Mouse (Mus musculus): ENCODE data around the gene Dctn2. TPM values are rescaled to one million over a fixed set of nuclear protein-coding genes. Genes with fewer than 3 reads are reported as not detected.
"Not testable (repeated sequence)": the region's sequence is repeated elsewhere in the genome, so short reads cannot be mapped to it uniquely, and the experiment has no call there.

The Dctn2 gene
- total and polyA plus RNA-seq, 3 experiments: 135 to 161 (median 139) TPM

GRCm38 (mm10) chr10:127293590-127294113, 27.5 kb downstream of the Dctn2 start:
- Histone ChIP-seq H3K4me3 (ENCODE audit: low read depth, low read length) (peak overlapping the region; percentile 31; the same call in 1 of the 2 replicates), H3K36me3 (replicated peaks) (peaks cover 70% of the 10 kb centered on the region), H3K4me1 (ENCODE audit: insufficient read depth, low read depth, low read length) (peaks cover 72% of the 10 kb centered on the region), H3K27me3 (ENCODE audit: insufficient read depth, low read length) (no peaks in the 10 kb centered on the region), H3K9me3 (replicated peaks) (no peaks in the 10 kb centered on the region)
- no peak for TF ChIP-seq GATA1 (IDR thresholded peaks at IDR 0.05; ENCODE audit: borderline replicate concordance, low read length)
- DNase-seq (ENCODE audit: low spot score): no peak
- ATAC-seq (ENCODE audit: extremely low read depth, insufficient number of reproducible peaks, low FRiP score, poor library complexity, severe bottlenecking): no peak

GRCm38 (mm10) chr10:127294895-127295510, 28.8 kb downstream of the Dctn2 start:
- Histone ChIP-seq H3K9me3 (replicated peaks) (no peaks in the 10 kb centered on the region), H3K36me3 (replicated peaks) (peaks cover 83% of the 10 kb centered on the region), H3K4me3 (ENCODE audit: low read depth, low read length) (peak overlapping the region; percentile 31; the same call in 1 of the 2 replicates), H3K27me3 (ENCODE audit: insufficient read depth, low read length) (no peaks in the 10 kb centered on the region), H3K4me1 (ENCODE audit: insufficient read depth, low read depth, low read length) (peaks cover 66% of the 10 kb centered on the region)
- TF ChIP-seq POLR2AphosphoS5 (IDR thresholded peaks at IDR 0.05; ENCODE audit: insufficient replicate concordance, low read depth, low read length) (no peak), TAL1 (conservative IDR thresholded peaks at IDR 0.05; ENCODE audit: low read depth, low read length) (no peak), GATA2 (IDR thresholded peaks at IDR 0.05; ENCODE audit: borderline replicate concordance, low read depth, low read length) (no peak), CTCF (IDR thresholded peaks at IDR 0.05; ENCODE audit: low read depth, low read length) (no peak), GATA1 (IDR thresholded peaks at IDR 0.05; ENCODE audit: borderline replicate concordance, low read length) (no peak)
- DNase-seq (ENCODE audit: low spot score): no peak
- ATAC-seq (ENCODE audit: extremely low read depth, insufficient number of reproducible peaks, low FRiP score, poor library complexity, severe bottlenecking): no peak

- peaks cover 93% of the 10 kb centered on the region for H3K36me3 ChIP-seq (replicated peaks)
- H3K27me3 ChIP-seq (ENCODE audit: insufficient read depth, low read length): no peaks in the 10 kb centered on the region
- no peak for TF ChIP-seq GATA1 (IDR thresholded peaks at IDR 0.05; ENCODE audit: borderline replicate concordance, low read length)
- TF ChIP-seq POLR2AphosphoS5 (IDR thresholded peaks at IDR 0.05; ENCODE audit: insufficient replicate concordance, low read depth, low read length): peak; percentile 12; the same call in 1 of the 2 replicates
- TF ChIP-seq GATA2 (IDR thresholded peaks at IDR 0.05; ENCODE audit: borderline replicate concordance, low read depth, low read length): no peak
- ATAC-seq (ENCODE audit: extremely low read depth, insufficient number of reproducible peaks, low FRiP score, poor library complexity, severe bottlenecking): no peak
- DNase-seq (ENCODE audit: low spot score): no peak
- peak overlapping the region; percentile 43; the same call in 1 of the 2 replicates for H3K4me3 ChIP-seq (ENCODE audit: low read depth, low read length)
- peaks cover 69% of the 10 kb centered on the region for H3K4me1 ChIP-seq (ENCODE audit: insufficient read depth, low read depth, low read length)
- no peaks in the 10 kb centered on the region for H3K9me3 ChIP-seq (replicated peaks)
These were observed 30.0 kb downstream of the Dctn2 start for GRCm38 (mm10) chr10:127295986-127296794.

GRCm38 (mm10) chr10:127297015-127297871, 31.1 kb downstream of the Dctn2 start:
- Histone ChIP-seq H3K9me3 (replicated peaks) (no peaks in the 10 kb centered on the region), H3K4me3 (ENCODE audit: low read depth, low read length) (no peak overlapping the region), H3K27me3 (ENCODE audit: insufficient read depth, low read length) (no peaks in the 10 kb centered on the region), H3K4me1 (ENCODE audit: insufficient read depth, low read depth, low read length) (peaks cover 64% of the 10 kb centered on the region), H3K36me3 (replicated peaks) (peaks cover 95% of the 10 kb centered on the region)
- peak; percentile 82 for TF ChIP-seq POLR2AphosphoS5 (IDR thresholded peaks at IDR 0.05; ENCODE audit: insufficient replicate concordance, low read depth, low read length)
- TF ChIP-seq GATA2 (IDR thresholded peaks at IDR 0.05; ENCODE audit: borderline replicate concordance, low read depth, low read length): no peak
- no peak for TF ChIP-seq TAL1 (conservative IDR thresholded peaks at IDR 0.05; ENCODE audit: low read depth, low read length)
- no peak for TF ChIP-seq CTCF (IDR thresholded peaks at IDR 0.05; ENCODE audit: low read depth, low read length)
- TF ChIP-seq GATA1 (IDR thresholded peaks at IDR 0.05; ENCODE audit: borderline replicate concordance, low read length): no peak
- ATAC-seq (ENCODE audit: extremely low read depth, insufficient number of reproducible peaks, low FRiP score, poor library complexity, severe bottlenecking) (no peak), DNase-seq (ENCODE audit: low spot score) (no peak)

- Histone ChIP-seq H3K9me3 (replicated peaks) (no peaks in the 10 kb centered on the region), H3K4me3 (ENCODE audit: low read depth, low read length) (no peak overlapping the region), H3K36me3 (replicated peaks) (peaks cover 99% of the 10 kb centered on the region), H3K27me3 (ENCODE audit: insufficient read depth, low read length) (no peaks in the 10 kb centered on the region), H3K4me1 (ENCODE audit: insufficient read depth, low read depth, low read length) (peaks cover 53% of the 10 kb centered on the region)
- ATAC-seq (ENCODE audit: extremely low read depth, insufficient number of reproducible peaks, low FRiP score, poor library complexity, severe bottlenecking) (no peak), DNase-seq (ENCODE audit: low spot score) (no peak)
- TF ChIP-seq GATA2 (IDR thresholded peaks at IDR 0.05; ENCODE audit: borderline replicate concordance, low read depth, low read length) (no peak), POLR2AphosphoS5 (IDR thresholded peaks at IDR 0.05; ENCODE audit: insufficient replicate concordance, low read depth, low read length) (no peak), GATA1 (IDR thresholded peaks at IDR 0.05; ENCODE audit: borderline replicate concordance, low read length) (no peak), TAL1 (conservative IDR thresholded peaks at IDR 0.05; ENCODE audit: low read depth, low read length) (no peak), CTCF (IDR thresholded peaks at IDR 0.05; ENCODE audit: low read depth, low read length) (no peak)
These were observed 34.2 kb downstream of the Dctn2 start for GRCm38 (mm10) chr10:127300361-127300760.

- DNase-seq (ENCODE audit: low spot score) (no peak), ATAC-seq (ENCODE audit: extremely low read depth, insufficient number of reproducible peaks, low FRiP score, poor library complexity, severe bottlenecking) (no peak)
- Histone ChIP-seq H3K27me3 (ENCODE audit: insufficient read depth, low read length) (no peaks in the 10 kb centered on the region), H3K36me3 (replicated peaks) (peaks cover 99% of the 10 kb centered on the region), H3K4me1 (ENCODE audit: insufficient read depth, low read depth, low read length) (peaks cover 35% of the 10 kb centered on the region), H3K9me3 (replicated peaks) (no peaks in the 10 kb centered on the region), H3K4me3 (ENCODE audit: low read depth, low read length) (no peak overlapping the region)
- TF ChIP-seq TAL1 (conservative IDR thresholded peaks at IDR 0.05; ENCODE audit: low read depth, low read length) (no peak), GATA1 (IDR thresholded peaks at IDR 0.05; ENCODE audit: borderline replicate concordance, low read length) (no peak), GATA2 (IDR thresholded peaks at IDR 0.05; ENCODE audit: borderline replicate concordance, low read depth, low read length) (no peak), CTCF (IDR thresholded peaks at IDR 0.05; ENCODE audit: low read depth, low read length) (no peak)
These were observed 37.0 kb downstream of the Dctn2 start for GRCm38 (mm10) chr10:127303136-127303535.

GRCm38 (mm10) chr10:127309167-127309566, 43.0 kb downstream of the Dctn2 start:
- ATAC-seq (ENCODE audit: extremely low read depth, insufficient number of reproducible peaks, low FRiP score, poor library complexity, severe bottlenecking); H3K27me3 ChIP-seq (ENCODE audit: insufficient read depth, low read length); H3K9me3 ChIP-seq (replicated peaks); DNase-seq (ENCODE audit: low spot score); H3K4me3 ChIP-seq (ENCODE audit: low read depth, low read length): not testable (repeated sequence)
- Histone ChIP-seq H3K36me3 (replicated peaks) (peaks cover 69% of the 10 kb centered on the region), H3K4me1 (ENCODE audit: insufficient read depth, low read depth, low read length) (peaks cover 55% of the 10 kb centered on the region)

All from G1E (cell line).